Mouse (Mus musculus) C2C12 (cell line): ENCODE measurements around the gene Scyl3.

Experiments
- CTCF ChIP-seq: IDR thresholded peaks from one replicate; pipeline ENCODE4 v1.5.1; 2011; ENCODE audit not compliant: control insufficient read depth, insufficient read depth, insufficient read length
- MAX ChIP-seq: IDR thresholded peaks from one replicate; pipeline ENCODE4 v1.6.1; 2011; ENCODE audit warnings: mild to moderate bottlenecking, control low read depth
- MYOG ChIP-seq: IDR thresholded peaks from one replicate; pipeline ENCODE4 v1.6.1; 2011; ENCODE audit not compliant: control insufficient read depth, insufficient read length; ENCODE audit errors: extremely low read depth

DNA sequence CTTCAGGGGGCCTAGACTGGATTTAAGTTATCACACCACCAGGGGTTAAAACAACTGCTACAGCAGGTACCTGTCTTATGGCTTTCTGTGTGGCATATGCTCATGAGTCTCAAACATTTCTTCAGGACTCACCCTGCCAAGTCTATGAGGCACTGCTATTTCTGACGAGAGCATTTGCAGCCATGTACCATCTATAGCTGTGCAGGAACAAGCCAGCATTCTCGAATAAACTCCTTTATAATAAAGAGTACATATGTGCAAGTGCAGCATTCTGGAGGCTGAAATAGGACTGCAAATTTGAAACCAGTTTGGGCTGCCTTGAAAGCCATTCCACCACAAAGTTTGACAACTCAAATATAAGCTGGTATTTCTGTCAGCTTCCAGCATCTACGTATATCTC is 29.1 kb downstream of the Scyl3 start:
- no peak for TF ChIP-seq CTCF
- TF ChIP-seq MAX, result no peak
- TF ChIP-seq MYOG, result no peak
